Mouse (Mus musculus): ENCODE data around the gene Atp5l. TPM values are rescaled to one million over a fixed set of nuclear protein-coding genes. Genes with fewer than 3 reads are reported as not detected.

The Atp5l gene
- 155 and 185 TPM in 2 replicates for total RNA-seq (2023)

DNA sequence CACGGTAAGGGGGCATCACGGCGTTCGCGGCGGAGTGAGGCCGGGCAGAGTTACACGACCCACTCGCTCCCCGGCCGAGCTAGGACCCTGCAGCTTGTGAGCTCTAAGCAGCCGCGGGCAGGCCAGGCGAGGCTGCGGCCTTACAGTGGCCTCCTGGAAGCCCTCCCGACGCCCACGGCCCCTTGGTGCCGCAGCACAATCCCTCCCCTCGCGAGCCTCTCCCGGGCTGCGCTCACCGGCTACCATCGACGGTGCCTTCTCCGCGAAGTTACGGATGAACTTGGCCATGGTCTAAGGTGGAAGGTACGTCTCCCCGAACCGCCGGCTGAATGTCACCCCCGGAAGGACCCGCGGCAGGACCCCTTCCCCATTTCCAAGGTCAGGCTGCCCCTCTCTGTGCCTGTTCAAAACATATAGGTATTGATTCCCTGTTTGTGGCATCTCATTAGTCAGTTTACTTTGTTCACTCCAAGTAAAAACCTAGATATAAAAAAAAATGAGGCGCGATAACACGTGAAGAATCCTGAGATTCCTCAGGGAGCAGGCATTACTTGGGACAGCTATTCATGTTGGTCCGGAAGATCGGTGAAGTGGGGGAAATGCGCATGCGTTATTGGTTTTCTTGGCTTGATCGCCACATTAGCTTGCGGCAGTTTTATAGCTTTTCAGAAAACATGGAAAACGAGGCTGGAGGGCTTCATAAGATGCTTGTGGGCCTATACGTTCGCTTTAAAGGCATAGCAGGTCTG is at the start of gene Atp5l:
TSS of gene Atp5l (minus strand) at position 369 of the 749 bp plus-strand sequence.

DNA sequence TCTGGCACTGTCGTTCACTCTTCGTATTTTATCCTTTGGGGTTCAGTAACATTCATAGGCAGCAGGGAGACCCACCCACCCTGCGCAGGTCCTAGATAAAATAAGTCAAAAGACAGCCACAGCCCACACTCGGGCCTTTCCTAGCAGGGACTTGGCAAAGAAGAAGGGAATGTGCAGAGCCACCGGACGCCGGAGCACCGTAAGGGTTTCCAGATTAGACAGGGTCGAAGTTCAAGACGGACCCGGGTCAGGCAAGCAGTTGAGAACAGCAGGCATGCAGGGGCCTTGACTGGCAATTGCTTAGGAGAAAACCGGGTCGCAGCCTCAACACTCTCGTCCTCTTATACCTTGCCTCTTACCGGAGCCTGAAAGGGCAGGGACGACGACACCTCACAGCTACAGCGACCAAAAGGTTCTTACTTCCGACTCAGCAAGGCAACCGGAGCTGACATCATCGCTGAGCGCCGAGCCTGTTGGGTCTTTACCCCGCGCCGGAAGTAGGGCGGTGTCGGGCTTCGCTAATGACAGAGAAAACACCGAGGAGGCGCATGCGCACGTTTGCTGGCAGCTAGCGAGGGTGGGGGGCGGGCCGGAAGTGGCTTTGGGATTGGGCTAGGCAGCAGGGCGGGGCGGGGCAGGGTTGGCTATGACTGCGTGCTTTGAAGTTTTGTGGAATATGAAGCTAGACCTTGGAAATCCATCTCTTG is 44.7 kb upstream of the Atp5l start, which contains the start of gene Ube4a:
TSS of gene Ube4a (minus strand) at position 475 of the 707 bp plus-strand sequence.

DNA sequence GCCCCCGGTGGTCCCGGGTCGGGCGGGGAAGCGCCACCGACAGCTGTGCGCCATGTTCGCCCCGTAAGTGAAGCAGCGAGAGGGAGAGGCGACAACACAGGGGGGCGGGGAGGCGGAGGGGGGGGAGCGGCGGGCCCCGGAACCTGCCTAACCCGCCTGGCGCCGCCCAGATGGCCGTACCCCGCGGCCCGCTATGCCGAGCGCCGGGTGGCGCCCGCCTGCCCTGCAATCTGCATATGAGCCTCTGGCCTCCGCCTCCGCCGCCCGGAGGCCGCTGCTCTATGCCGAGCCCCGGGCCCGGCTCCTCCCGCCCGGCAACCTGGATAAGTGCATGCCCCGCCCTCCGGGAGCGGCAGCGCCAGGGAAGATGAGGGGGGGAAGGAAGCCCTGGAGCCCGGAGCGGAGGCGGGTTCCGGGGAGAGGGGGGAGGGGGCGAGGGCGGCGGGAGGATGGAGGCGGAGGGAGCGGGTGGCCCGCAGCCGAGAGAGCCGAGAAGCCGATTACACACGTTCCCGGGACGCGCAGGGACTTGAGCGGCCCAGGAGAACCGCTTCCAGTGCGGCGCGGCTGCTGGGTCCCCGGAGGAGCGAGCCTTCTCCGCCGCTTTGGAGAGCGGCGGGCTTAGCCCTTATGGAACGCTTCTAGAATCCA is 39.2 kb downstream of the Atp5l start, which contains the start of gene Kmt2a:
TSS of gene Kmt2a (minus strand) at position 76 of the 651 bp plus-strand sequence.

Other genes with a start within 250 kb of the Atp5l start
- gene Treh, start 247.5 kb downstream of the Atp5l start, total RNA-seq (2023), result not detected in 2 replicates
- gene Phldb1, start 185.5 kb downstream of the Atp5l start, total RNA-seq (2023), result 2.0 and 4.8 TPM in 2 replicates
- 109 and 136 TPM in 2 replicates for gene Arcn1, start 152.9 kb downstream of the Atp5l start, total RNA-seq (2023)
- gene Ift46, start 152.8 kb downstream of the Atp5l start, total RNA-seq (2023), result 25.6 and 33.3 TPM in 2 replicates
- gene Tmem25, start 121.4 kb downstream of the Atp5l start, total RNA-seq (2023), result 0.92 and 1.3 TPM in 2 replicates
- 1.3 TPM in 1 of 2 replicates, not detected in the other for gene Ttc36, start 117.7 kb downstream of the Atp5l start, total RNA-seq (2023)
- 42.8 and 47.7 TPM in 2 replicates for gene Kmt2a, start 39.4 kb downstream of the Atp5l start, total RNA-seq (2023)
- 63.4 and 71.4 TPM in 2 replicates for gene Ube4a, start 44.9 kb upstream of the Atp5l start, total RNA-seq (2023)
- 0.47 and 0.93 TPM in 2 replicates for gene Cd3g, start 59.7 kb upstream of the Atp5l start, total RNA-seq (2023)
- 100 and 121 TPM in 2 replicates for gene Cd3d, start 61.0 kb upstream of the Atp5l start, total RNA-seq (2023)
- gene Cd3e, start 88.9 kb upstream of the Atp5l start, total RNA-seq (2023), result not detected in 2 replicates
- 0.11 TPM in 1 of 2 replicates, not detected in the other for gene Mpzl2, start 119.1 kb upstream of the Atp5l start, total RNA-seq (2023)
- gene Mpzl3, start 134.4 kb upstream of the Atp5l start, total RNA-seq (2023), result 9.9 and 12.7 TPM in 2 replicates
- 93.4 and 131 TPM in 2 replicates for gene Jaml, start 158.4 kb upstream of the Atp5l start, total RNA-seq (2023)
- 1.5 and 2.0 TPM in 2 replicates for gene Scn2b, start 197.0 kb upstream of the Atp5l start, total RNA-seq (2023)
- 0.16 and 0.34 TPM in 2 replicates for gene Scn4b, start 217.7 kb upstream of the Atp5l start, total RNA-seq (2023)